Mouse (Mus musculus): ENCODE data around the gene Kdm5a.
A peak's percentile ranks its signal among the peaks of the same experiment; 100 is the strongest.

Kdm5a gene

GRCm38 (mm10) chr6:120363688-120364522, at the start of gene Kdm5a, which contains the start of gene Ccdc77:
Kdm5a (plus strand) TSS chr6:120364124.
Ccdc77 (minus strand) TSS chr6:120364374.
- peak; percentile 98 for DNase-seq (ENCODE audit: low read depth, low spot score)

GRCm38 (mm10) chr6:120318303-120318940, 45.5 kb upstream of the Kdm5a start:
- DNase-seq (ENCODE audit: low read depth, low spot score) = no peak

GRCm38 (mm10) chr6:120319129-120319528, 44.8 kb upstream of the Kdm5a start:
- DNase-seq (ENCODE audit: low read depth, low spot score) = no peak

GRCm38 (mm10) chr6:120320369-120320768, 43.6 kb upstream of the Kdm5a start:
- DNase-seq (ENCODE audit: low read depth, low spot score) = no peak

- DNase-seq (ENCODE audit: low read depth, low spot score) = peak; percentile 73
Observed at GRCm38 (mm10) chr6:120324295-120324927, 39.5 kb upstream of the Kdm5a start.

- DNase-seq (ENCODE audit: low read depth, low spot score) = no peak
Observed at GRCm38 (mm10) chr6:120332351-120332750, 31.6 kb upstream of the Kdm5a start.

- no peak for DNase-seq (ENCODE audit: low read depth, low spot score)
Observed at GRCm38 (mm10) chr6:120343992-120344391, 19.9 kb upstream of the Kdm5a start.

- no peak for DNase-seq (ENCODE audit: low read depth, low spot score)
Observed at GRCm38 (mm10) chr6:120349018-120349417, 14.9 kb upstream of the Kdm5a start.

GRCm38 (mm10) chr6:120356478-120356877, 7.4 kb upstream of the Kdm5a start:
- no peak for DNase-seq (ENCODE audit: low read depth, low spot score)

- peak; percentile 92 for DNase-seq (ENCODE audit: low read depth, low spot score)
Observed at GRCm38 (mm10) chr6:120356951-120357945, 6.7 kb upstream of the Kdm5a start.

GRCm38 (mm10) chr6:120362124-120362523, 1.8 kb upstream of the Kdm5a start:
- DNase-seq (ENCODE audit: low read depth, low spot score) = no peak

GRCm38 (mm10) chr6:120362774-120363687, 893 bp upstream of the Kdm5a start:
- DNase-seq (ENCODE audit: low read depth, low spot score) = peak; percentile 25

- DNase-seq (ENCODE audit: low read depth, low spot score) = no peak
Observed at GRCm38 (mm10) chr6:120364523-120364905, 590 bp downstream of the Kdm5a start.

- peak; percentile 52 for DNase-seq (ENCODE audit: low read depth, low spot score)
Observed at GRCm38 (mm10) chr6:120365051-120365450, 1.1 kb downstream of the Kdm5a start.

GRCm38 (mm10) chr6:120376736-120377135, 12.8 kb downstream of the Kdm5a start:
- DNase-seq (ENCODE audit: low read depth, low spot score) = no peak

GRCm38 (mm10) chr6:120390054-120390453, 26.1 kb downstream of the Kdm5a start:
- no peak for DNase-seq (ENCODE audit: low read depth, low spot score)

- no peak for DNase-seq (ENCODE audit: low read depth, low spot score)
Observed at GRCm38 (mm10) chr6:120392811-120393210, 28.9 kb downstream of the Kdm5a start.

- DNase-seq (ENCODE audit: low read depth, low spot score) = no peak
Observed at GRCm38 (mm10) chr6:120395622-120396345, 31.9 kb downstream of the Kdm5a start.

GRCm38 (mm10) chr6:120403936-120404335, 40.0 kb downstream of the Kdm5a start:
- DNase-seq (ENCODE audit: low read depth, low spot score) = no peak

All from CD4-positive helper T cell, adult 2 months (primary cell).